Mouse (Mus musculus): ENCODE measurements around the gene Camta1. TPM values are rescaled to one million over a fixed set of nuclear protein-coding genes. Genes with fewer than 3 reads are reported as not detected.

The Camta1 gene
- polyA plus RNA-seq, 1 experiment, result 10.3 TPM

DNA sequence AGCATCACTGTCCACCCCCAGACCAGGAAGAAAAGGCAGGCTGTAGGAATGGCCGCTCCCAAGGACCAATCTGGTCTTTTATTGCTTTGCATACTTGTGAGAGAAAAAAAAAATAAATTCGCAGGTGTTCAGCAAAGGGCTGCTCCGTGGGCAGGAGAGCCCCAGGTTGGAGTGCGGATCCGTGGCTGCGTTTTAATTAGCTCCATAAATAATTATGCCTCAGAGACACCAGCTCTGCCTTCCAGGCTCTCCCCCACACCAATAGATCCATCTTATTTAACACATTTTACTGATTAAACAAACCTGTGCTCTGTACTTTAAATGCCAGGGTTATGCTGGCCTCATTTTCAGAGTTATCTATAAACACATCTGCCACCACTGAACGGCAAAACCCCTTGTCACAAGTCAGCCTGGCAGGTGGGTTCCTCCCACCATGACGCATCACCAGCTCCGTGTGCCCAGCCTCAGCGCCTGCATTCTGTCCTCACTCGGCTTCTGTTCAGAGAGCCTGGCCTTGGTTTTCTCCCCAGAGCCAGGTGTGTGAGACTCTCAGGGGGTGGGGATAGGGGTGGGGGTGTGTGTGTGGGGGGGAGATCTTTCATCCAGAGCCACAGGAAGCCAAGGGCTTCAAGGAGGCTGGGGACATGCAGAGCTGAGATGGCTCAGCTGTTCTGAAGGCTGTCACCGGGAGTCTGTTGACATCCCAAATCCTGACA lies 475.5 kb downstream of the Camta1 start:
- no peak for DNase-seq (ENCODE audit: low read depth)

- DNase-seq (ENCODE audit: low read depth), result no peak
These were observed 483.9 kb downstream of the Camta1 start for GRCm38 (mm10) chr4:151377731-151378130.

- no peak for DNase-seq (ENCODE audit: low read depth)
These were observed 485.4 kb downstream of the Camta1 start for GRCm38 (mm10) chr4:151376234-151376633.

DNA sequence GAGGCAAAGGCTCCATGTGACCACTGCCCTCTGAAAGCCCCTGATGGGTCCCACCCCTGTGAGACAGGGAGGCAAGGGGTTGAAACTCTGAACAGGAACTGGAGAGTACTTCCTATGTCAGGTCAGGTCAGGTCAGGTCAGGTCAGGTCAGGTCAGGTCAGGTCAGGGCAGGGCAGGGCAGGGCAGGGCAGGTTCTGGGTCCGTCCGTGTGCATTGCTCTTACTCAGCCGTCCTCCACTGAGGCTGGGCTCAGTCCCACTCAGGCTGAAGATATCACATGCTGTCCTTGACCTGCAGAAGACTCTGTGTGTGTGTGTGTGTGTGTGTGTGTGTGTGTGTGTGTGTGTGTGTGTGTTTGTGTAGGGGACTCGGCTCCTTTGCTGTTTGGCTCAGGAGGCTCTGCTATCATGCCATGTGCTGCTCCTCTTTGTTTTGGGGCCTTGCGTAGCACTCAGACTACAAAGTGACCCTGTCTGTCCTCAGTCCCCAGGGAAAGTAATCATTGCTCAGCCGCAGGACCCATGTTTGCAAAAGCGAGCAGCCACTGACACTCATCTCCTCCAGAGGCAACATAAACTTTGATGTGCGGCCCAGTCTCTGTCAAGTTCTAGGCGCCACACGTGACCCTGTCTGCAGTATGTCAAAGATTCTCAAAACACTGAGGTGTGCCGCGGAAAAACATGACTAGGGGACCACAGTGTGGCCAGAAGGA lies 488.7 kb downstream of the Camta1 start:
- no peak for DNase-seq (ENCODE audit: low read depth)

DNA sequence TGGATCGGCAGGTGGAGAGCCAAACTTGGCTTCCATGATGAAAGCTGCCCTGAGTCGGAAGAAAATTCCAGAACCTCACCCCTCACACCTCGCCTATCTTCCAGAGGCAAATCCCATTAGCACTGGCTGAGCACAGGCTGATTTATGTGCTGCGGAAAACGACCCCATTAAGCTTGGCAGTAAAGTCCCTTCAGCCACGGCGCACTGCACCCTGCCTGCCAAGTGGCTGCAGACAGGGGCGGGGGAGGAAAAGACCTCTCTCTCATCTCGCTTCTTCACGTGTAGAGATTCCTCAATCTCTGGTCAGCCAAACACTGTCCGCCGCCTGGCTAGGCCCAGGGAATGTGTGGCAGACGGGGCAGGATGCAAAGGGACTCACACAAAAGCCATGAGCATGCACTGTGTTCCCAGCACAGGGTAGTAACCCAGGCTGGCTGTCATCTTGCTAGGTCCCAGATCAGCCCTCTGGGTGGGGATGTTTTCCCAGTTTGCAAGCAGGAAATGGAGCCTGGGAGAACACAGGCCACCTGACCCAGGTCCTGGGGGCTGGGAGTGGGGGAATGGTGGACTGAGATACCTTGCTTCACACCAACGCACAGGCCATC lies 494.6 kb downstream of the Camta1 start:
- no peak for DNase-seq (ENCODE audit: low read depth)

DNA sequence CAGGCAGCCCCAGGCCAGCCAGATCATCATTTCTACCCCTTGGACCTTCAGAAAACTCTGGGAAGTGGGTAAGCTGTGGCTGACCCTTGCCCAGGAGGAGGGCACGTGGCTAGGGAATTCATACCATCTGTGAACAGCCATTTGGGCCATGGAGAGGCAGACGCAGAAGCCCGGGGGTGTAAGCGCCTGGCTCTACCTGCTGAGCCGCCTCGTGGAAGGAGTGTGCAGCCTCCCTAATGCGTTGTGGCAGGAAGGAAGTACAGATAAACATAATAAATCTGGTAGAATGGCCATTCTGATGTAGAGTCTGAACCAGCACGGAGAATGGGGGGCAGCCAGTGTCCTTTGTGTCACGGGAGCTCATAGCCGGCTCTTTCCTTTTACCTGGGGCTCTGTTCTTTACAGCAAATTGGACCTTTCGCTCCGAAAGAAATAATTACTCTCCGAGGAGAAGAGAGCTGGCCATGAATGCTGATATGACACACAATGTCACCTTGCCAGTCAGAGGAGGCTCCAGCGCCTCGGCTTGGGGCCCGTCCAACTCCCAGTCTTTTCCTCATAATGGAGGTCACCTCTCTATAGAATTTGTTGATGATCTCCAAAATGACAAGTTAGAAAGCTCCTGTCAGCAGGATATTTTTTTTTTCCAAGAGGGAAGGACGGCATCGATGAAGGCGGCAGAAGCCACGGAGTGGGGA lies 500.6 kb downstream of the Camta1 start:
- no peak for DNase-seq (ENCODE audit: low read depth)

DNA sequence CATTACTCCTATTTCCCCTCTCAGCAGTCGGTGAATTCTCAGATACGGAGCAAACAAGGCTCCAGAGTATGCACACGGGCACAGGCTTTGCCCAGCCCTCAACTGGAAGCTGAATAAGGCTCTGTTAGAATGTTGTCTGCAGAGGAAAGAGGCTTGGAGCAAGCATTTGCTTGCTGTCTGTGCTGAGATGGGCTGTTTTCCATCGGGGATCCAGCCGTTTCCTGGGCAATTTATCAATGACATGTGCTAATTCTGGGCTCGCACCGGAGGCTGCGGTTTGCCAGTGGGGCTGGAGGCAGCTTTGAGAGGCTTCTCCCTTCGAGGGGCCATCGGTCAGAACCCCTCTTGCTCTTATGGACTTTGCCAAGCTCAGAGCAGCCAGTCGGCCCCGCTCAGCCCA lies 506.2 kb downstream of the Camta1 start:
- no peak for DNase-seq (ENCODE audit: low read depth)

GRCm38 (mm10) chr4:151352791-151353190 lies 508.9 kb downstream of the Camta1 start:
- no peak for DNase-seq (ENCODE audit: low read depth)

DNA sequence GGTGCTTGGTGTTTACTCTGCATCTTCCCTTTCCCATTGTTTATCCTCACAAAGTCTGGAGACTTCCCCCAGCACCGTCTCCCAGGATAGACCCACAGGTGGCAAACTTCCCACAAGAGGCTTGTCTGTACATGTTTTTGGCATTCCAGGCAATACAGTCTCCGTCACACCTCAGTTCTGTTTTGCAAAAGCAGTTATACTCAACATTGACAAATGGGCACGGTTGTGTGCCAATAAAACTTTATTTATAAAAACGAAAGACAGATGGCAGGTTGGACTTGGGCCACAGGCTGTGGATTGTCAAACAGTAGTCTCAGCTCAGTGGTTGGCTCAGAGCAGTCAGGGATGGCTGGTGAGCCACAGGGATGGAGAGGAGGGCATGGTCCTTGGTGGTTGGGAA lies 509.4 kb downstream of the Camta1 start:
- no peak for DNase-seq (ENCODE audit: low read depth)

DNA sequence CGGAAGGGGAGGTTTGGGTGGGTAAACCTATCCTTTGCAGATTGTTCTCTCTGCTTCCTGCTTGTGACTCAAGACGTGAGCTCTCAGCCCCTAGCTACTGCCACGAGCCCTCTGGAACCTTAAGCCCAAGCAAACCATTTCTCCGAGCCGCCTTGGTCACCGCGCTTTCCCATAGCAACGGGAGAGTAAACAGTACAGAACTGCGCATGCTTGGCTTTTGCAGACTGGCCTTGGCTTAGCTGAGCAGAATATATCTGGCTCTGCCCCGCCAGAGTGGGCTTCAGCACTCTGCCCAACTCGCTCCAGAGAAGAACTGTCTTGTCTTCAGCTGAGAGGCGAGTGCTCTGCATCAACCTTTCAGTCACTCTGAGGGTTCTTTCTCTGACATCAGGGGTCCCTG lies 509.9 kb downstream of the Camta1 start:
- no peak for DNase-seq (ENCODE audit: low read depth)

DNA sequence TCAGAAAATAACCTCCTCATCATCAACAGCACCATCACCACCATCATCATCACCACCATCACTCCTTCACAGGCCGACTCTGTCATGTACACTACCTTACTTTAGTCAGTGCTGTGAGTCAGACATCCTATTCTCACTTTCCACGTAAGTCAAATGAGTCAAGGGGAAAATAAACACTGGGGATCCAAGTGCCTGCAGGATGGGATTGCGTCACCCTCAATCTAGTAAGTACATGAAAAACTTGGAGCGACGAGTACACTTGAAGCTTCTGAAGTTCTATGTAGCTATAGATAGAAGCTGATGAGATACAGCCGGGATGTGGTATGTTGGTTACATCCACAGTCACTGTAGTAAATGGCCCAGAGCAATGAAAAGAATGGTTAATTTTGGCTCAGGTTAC lies 514.1 kb downstream of the Camta1 start:
- DNase-seq (ENCODE audit: low read depth), result peak; percentile 4

GRCm38 (mm10) chr4:151346673-151347072 lies 515.0 kb downstream of the Camta1 start:
- DNase-seq (ENCODE audit: low read depth), result no peak

GRCm38 (mm10) chr4:151344811-151345210 lies 516.9 kb downstream of the Camta1 start:
- no peak for DNase-seq (ENCODE audit: low read depth)

- DNase-seq (ENCODE audit: low read depth), result peak; percentile 20
These were observed 522.3 kb downstream of the Camta1 start for GRCm38 (mm10) chr4:151339421-151339820.

DNA sequence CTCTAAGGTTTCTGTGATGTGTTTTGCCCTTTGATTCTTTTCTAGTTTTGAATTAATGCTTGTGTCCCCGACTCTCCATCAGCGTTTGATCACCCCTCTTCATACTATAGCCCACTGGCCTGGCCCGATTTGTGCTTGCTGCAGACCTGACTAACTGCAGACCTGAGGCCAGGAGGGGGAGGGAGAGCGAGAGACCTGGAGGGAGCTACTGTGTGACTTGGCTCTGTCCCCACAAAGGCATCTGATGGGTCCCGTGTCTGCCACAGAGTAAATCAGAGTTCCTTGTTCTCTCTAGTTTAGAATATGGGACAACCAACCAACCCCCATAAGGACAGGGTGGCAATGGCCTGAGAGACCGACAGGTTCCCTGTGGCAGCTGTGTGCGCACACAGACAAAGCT lies 522.7 kb downstream of the Camta1 start:
- DNase-seq (ENCODE audit: low read depth), result no peak

DNA sequence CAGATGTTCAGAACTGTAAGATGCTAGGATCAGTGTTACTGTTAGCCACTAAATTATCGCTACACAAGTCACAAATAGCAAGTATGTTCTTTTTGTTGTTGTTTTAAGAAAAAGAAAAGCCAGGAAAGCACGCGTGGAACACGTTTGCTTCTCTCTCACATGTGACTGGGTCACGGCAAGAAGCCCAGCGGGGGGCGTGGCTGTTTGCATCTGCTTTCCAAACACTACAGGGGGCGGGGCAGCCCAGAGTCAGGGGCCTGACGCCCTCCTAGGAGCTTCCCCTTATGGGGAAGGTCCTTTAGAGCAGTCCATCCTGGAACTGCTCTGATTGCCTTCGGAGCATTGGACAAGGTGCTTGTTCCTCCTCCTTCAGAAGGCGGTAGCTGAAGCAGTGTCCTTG lies 524.1 kb downstream of the Camta1 start:
- no peak for DNase-seq (ENCODE audit: low read depth)

DNA sequence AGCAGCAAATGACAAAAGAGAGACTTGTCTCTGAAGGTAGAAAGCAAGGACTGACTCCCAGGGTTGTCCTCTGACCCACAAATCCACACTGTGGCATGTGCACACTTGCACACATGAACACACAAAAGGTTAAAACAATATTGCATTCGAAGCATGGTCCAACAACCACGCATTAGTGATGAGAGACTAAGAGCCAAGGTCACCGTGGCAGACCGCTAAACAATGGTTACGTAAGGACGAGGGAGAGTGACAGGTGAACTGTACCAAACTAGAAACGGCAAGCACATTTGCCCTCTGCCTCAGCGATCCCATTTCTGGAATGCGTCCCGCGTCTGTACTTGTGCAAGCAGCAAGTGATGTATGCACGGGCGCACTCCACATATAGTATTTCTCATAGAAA lies 525.3 kb downstream of the Camta1 start:
- no peak for DNase-seq (ENCODE audit: low read depth)

GRCm38 (mm10) chr4:151334951-151335742 lies 526.5 kb downstream of the Camta1 start:
- DNase-seq (ENCODE audit: low read depth), result no peak

DNA sequence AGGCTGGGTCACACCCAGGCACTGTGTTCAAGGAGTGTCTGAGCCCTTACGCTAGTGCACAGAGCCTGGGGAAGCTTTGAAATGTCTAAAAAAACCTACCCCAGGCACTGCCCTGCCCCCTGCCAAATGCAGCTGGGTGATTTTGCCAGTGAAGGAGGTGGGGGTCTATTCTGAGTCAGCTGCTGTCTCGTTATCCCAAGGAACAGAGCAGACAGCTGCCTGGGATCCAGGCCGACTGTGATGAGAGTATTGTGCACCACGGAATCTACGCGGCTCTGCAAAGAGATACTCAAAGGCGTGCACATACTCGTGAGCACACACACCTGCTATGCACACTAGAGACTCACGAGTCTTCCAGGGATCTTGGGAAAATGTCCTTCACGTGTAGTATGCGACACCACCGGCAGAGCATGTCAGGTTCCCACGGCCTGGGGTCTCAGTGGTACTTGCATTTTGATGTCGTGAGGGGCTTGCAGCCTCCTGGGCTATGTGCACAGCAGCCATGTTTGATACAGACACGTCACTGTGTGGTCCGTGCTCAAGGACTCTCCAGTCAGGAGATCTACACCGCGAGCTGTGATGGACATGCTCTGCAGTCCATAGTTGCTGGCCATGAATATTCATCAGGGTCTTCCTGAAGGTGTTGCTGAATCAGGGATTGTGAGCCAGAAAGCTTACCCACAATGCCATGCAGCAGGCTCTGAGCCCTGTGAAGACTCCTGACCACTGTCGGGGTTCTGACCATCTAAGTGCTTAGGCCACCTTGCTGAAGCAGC lies 529.4 kb downstream of the Camta1 start:
- no peak for DNase-seq (ENCODE audit: low read depth)

GRCm38 (mm10) chr4:151330983-151331382 lies 530.7 kb downstream of the Camta1 start:
- DNase-seq (ENCODE audit: low read depth), result no peak

- no peak for DNase-seq (ENCODE audit: low read depth)
These were observed 533.6 kb downstream of the Camta1 start for GRCm38 (mm10) chr4:151328071-151328470.
